Mouse (Mus musculus): ENCODE measurements at regions not wholly inside any gene's neighbourhood (a gene's known extent, or its start where the extent isn't known, plus 50 kb on each side); places are given as distances from the start of the nearest gene placed in this dataset.
A peak's percentile ranks its signal among the peaks of the same experiment; 100 is the strongest.

- no peak for DNase-seq (ENCODE audit: low spot score)
These were observed 105.4 kb downstream of the Ahr start for GRCm38 (mm10) chr12:35429473-35429872.

GRCm38 (mm10) chr12:35419206-35419605, 115.6 kb downstream of the Ahr start:
- DNase-seq (ENCODE audit: low spot score) = no peak

DNA sequence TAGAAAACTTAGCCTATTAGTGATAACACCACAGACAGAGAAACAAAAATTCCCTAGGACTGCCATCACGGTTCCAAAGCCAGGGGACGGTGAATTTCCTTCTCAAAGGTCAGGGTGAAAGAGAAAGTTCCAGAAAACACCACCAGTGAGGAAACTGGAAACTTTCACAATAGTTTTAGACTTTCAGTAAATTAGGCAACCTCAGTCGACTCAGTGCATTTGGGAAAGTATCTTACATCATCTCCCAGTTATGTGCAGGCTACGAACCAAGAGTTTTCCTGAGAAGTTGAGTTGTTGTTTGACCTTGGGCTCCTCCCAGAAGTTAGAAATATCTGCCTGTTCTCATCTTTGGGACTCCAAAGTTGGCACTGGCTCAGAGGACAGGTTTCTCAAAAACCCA, 116.9 kb downstream of the Ahr start:
- no peak for DNase-seq (ENCODE audit: low spot score)

DNA sequence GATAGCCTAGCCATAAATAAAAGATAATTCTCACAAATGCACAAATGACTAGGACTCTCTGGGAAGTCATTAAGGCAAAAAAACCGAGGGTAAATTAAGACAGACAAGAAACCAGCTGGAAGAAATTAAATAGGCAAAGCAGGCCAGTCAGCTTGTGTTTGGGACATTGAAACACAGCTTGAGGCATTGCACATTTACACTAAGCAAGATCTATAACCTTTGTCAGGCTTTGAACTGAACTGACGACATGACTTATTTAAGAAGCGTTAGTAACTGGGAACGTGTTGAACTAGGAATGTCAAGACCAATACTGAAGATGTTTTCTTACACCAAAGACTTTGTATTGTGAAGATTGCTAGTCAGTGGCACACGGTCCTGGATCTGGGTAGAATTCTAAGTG, 118.3 kb downstream of the Ahr start:
- DNase-seq (ENCODE audit: low spot score) = no peak

- DNase-seq (ENCODE audit: low spot score) = no peak
These were observed 122.1 kb downstream of the Ahr start for GRCm38 (mm10) chr12:35412715-35413114.

DNA sequence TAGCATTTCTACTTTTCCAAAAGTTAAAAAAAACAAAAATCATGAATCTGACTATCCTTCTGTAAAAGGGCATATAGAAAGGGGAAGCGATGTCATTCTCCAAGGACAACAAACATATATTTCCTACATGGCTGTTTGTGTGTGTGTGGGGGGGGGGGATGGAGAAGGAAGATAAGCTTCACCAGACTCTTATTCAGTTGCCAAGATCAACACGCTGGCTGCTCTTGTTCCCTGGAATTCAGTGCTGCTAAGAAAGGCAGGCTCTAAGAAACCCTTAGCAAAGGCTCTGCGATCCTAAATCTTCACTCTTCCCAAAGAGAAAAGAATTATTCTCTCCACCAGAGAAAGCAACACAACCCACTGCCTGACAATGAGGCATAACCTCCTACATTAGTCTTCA, 126.4 kb downstream of the Ahr start:
- no peak for DNase-seq (ENCODE audit: low spot score)

DNA sequence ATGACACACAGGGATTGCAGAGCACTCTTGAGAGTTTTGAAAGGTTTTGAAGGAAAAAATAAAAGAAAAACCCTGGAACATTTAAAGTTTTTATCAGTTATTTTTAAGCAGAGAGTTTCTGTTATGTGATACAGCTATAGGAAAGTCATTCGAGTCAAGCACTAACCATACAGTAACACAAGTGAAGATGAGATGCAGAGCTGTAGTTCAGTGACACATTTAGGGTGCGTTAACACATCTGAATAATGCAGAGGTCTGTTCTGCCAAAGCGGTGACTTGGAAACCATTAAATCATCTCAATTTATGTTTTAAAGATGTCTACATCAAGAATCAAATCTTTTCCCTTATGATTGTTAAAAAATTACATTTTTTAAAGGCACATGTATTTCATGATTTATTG, 126.8 kb downstream of the Ahr start:
- no peak for DNase-seq (ENCODE audit: low spot score)

DNA sequence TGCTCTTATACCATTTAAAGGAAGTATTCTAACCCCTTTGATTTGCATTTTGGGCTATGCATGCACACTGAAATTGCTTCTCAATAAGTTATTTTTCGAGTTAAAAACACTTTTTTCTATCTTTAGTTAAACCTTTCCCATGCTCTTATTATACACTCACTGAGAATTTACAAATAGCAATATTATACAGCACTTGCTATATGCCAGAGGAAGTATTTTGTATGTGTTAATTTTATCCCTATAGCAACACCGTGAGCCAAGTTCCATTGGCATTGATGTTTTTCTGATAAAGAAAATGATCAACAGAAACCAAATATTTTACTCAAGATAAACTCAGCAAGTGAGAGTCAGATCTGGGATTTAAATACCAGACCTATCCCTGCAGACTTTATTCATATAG, 133.0 kb downstream of the Ahr start:
- DNase-seq (ENCODE audit: low spot score) = no peak

- DNase-seq (ENCODE audit: low spot score) = no peak
These were observed 133.6 kb downstream of the Ahr start for GRCm38 (mm10) chr12:35401219-35401618.

DNA sequence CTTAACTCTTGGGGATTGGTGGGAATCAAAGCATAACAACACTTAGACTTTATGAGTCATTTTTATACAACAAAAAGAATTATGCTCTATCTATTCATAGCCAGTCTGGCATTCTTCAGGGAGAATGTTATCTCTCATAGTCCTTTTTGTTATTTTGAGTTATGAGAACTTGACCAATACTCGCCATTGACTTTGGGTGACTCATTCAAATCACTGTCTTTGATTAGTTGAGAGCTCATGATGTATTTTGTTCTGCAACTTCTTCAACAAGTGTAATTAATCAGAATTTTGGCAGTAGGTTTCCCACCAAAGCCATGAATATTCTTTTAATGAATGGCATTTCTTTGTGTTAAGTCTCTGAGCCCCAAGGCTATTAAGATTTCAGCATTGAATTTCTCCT, 139.6 kb downstream of the Ahr start:
- DNase-seq (ENCODE audit: low spot score) = no peak

DNA sequence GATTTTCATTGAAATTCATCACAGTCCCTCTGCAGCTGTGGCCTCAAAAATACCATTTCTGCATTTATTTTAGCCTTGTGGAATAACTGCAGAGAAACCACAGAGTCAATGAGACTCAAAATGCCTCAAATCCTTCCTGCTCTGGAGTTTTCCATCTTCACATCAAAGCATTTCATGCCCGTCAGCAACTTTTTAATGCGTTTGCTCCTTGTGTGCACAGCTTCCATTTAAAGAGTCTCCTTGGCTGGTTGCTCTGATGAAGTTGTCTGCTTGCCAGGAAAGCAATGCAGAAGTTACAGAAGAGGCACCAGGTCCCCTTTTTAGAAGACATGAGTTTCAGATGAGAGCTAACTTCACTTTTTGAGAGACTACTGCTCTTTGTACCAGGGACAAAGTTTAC, 142.7 kb downstream of the Ahr start:
- no peak for DNase-seq (ENCODE audit: low spot score)

DNA sequence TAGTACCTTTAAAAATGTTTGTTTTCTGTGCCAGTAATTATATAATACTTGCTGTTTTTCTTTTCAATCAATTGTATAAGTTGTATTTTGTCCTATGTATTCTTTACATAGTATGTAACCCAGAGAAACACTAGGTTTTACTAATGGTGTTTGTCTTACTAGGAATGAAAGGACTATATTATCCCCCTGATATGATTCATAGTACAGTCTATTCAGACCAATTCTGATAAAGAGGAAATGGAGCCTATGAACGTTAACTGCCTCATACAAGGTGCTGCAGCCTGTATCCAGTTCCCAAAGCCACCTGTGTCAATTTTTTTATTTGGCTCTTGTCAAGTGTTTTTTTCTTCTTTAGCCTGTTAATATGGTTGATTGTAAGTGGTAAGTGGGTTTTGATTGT, 144.6 kb downstream of the Ahr start:
- DNase-seq (ENCODE audit: low spot score) = no peak

GRCm38 (mm10) chr12:35389839-35390238, 145.0 kb downstream of the Ahr start:
- DNase-seq (ENCODE audit: low spot score) = no peak

GRCm38 (mm10) chr12:35384211-35384610, 150.6 kb downstream of the Ahr start:
- no peak for DNase-seq (ENCODE audit: low spot score)

- DNase-seq (ENCODE audit: low spot score) = no peak
These were observed 157.6 kb downstream of the Ahr start for GRCm38 (mm10) chr12:35377266-35377665.

DNA sequence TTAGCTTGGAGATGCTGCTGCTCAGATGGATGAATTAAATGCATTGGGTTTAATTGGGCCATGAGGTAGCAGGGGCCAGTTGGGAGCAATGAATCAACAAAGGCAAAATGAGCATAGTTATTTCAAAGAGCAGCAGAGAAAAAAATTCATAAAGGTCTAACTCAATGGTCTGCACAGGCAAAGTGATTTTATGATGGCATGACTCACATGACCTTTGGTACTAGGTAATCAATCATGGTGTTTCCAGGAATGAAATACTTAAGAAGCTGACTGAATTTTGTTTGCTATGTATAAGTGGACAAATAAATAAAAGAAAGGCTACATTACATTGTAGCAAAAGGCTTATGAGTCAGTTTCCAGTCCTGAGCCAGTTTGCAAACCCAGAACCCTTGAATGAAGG, 158.5 kb downstream of the Ahr start:
- no peak for DNase-seq (ENCODE audit: low spot score)

GRCm38 (mm10) chr12:35357901-35358300, 176.9 kb downstream of the Ahr start:
- no peak for DNase-seq (ENCODE audit: low spot score)

DNA sequence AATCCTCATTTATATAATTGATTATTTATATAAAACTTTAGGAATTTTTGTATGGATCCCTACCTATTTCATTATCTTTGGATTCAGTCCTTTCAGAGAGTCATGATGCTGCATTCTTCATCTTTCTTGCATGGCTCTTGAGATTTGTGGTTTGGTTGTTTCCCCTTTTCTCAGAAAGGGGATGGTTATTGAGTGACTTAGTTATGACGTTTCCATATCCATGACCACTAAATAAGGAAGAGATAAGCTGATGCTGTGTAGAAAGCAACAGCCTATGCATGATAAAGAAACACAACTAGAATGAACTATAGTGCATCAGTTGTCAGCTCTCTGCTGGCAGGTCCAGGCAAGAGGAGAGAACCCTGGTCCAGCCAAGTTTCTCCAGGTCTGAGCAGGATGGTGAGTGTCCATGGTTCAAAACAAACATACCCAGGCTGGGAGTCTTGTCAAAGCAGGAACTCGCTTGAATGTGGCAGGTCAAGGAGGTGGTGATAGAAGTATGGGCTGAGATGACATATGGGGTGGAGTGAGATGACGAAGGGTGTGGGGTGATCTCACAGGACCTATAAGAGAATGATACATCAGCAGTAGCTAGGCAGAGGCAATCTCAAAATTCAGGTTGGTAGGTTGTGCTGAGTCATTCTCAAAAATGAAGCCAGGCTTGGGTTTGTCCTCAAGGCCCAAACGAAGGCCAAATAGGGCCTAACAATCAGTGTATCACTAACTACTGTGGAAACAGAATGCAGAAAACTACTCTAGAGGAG, 196.5 kb downstream of the Ahr start:
- no peak for DNase-seq (ENCODE audit: low spot score)

DNA sequence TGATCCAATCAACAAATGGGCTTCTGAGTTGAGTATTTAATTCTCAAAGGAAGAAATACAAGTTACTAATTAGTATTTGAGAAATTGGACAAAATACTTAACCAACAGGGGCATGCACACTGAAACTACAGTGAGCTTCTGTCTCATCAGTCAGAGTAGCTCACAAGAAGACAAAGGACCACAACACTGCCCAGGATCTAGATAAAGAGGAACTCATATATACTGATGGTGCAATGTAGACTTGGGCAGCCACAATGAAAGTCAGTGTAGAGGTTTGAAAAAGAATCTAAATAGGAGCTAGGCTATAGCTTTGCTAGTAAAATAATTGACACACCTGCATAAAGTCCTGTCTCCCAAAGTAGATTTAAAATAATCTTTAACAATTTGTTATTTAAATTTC, 198.5 kb downstream of the Ahr start:
- DNase-seq (ENCODE audit: low spot score) = no peak

DNA sequence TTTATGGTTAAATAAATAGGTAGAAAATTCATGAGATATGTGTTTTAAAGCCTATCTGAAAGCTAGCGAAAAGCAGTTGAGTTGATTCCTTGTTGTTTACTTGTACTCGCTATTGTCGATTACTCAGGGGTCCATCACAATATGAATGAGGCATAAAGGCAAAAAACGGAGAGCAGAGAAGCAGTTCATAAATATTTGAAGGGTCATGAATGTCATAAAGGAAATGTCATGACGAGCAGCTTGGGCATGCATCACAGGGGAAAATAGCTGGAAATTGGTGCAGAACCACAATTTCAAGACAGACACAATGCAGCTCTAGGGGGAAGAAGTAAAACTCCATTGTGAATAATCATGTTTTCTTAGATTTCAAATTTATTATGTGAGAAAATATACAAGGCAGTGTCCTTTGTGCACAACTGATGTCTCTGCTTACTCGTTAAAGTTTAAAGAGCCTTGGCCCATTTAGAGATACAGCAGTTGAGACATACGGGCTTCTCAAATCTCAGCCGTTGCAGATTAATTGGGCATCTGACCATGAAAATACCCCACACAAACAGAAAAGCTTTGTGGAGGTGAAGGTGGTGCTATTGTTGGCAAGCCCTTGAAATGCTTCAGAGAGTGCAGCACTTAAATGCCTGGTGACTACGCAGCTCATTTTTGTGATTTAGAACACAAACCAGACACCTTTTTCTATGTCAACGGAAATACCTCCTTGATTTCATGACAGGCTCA, 200.3 kb downstream of the Ahr start:
- DNase-seq (ENCODE audit: low spot score) = no peak

- peak; percentile 20 for DNase-seq (ENCODE audit: low spot score)
These were observed 203.5 kb downstream of the Ahr start for GRCm38 (mm10) chr12:35331303-35331702.

GRCm38 (mm10) chr12:35329699-35330098, 205.1 kb downstream of the Ahr start:
- no peak for DNase-seq (ENCODE audit: low spot score)

DNA sequence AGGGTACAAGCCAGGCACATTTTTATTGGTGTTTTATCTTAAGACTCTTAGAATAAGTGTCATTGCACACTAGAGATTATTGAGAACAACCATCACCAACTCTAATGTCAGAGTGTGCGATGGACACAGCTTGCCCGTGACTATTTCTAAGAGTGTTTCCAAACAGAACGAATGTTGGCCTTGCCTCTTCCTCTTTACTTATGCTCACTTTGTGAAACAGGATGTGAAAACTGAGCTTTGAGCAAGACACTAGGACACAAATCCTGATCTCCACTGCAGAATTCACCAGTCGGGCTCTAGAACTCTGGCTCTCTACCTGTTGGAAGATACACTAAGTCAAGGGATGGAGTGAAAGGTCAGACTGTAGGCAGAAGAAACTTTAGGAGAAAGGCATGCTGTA, 215.3 kb downstream of the Ahr start:
- no peak for DNase-seq (ENCODE audit: low spot score)

GRCm38 (mm10) chr12:35317046-35317445, 217.8 kb downstream of the Ahr start:
- no peak for DNase-seq (ENCODE audit: low spot score)
